Mouse (Mus musculus) limb, embryonic 14.5 days (tissue): ENCODE data around the gene Dgkz. TPM values are rescaled to one million over a fixed set of nuclear protein-coding genes. Genes with fewer than 3 reads are reported as not detected.

Source experiments
- ATAC-seq: fragments of 200-750 bp; cut with Nextera tagmentation; 2 replicates; pipeline ENCODE4 v1.8.0; 2017; ENCODE audit warnings: low read depth, moderate number of reproducible peaks, moderate TSS enrichment; ENCODE audit not compliant: low FRiP score
- DNase-seq: peaks from one replicate; pipeline ENCODE4 v3.0.0-alpha.2; 2015; ENCODE audit warnings: low spot score
- H3K27ac ChIP-seq: fragments of 300-500 bp; sonication (generic); replicated peaks from 2 replicates; pipeline ENCODE4 v1.5.1; 2014; ENCODE audit warnings: low read depth, mild to moderate bottlenecking, low read length, moderate library complexity, mixed read lengths
- H3K27me3 ChIP-seq: fragments of 300-500 bp; sonication (generic); 2 replicates; pipeline ENCODE4 v1.6.1; 2014; ENCODE audit warnings: low read length, mixed read lengths; ENCODE audit not compliant: control insufficient read depth, insufficient read depth
- H3K36me3 ChIP-seq: fragments of 300-500 bp; sonication (generic); 2 replicates; pipeline ENCODE4 v1.6.1; 2014; ENCODE audit warnings: mild to moderate bottlenecking, low read length, moderate library complexity, mixed read lengths; ENCODE audit not compliant: control insufficient read depth, insufficient read depth
- H3K4me1 ChIP-seq: fragments of 300-500 bp; sonication (generic); 2 replicates; pipeline ENCODE4 v1.6.1; 2014; ENCODE audit warnings: antibody characterized with exemption, low read length, mixed read lengths; ENCODE audit not compliant: control insufficient read depth, insufficient read depth
- H3K4me2 ChIP-seq: fragments of 300-500 bp; sonication (generic); replicated peaks from 2 replicates; pipeline ENCODE4 v1.6.1; 2014; ENCODE audit warnings: low read depth, mild to moderate bottlenecking, low read length, moderate library complexity; ENCODE audit not compliant: severe bottlenecking
- H3K4me3 ChIP-seq: fragments of 300-500 bp; sonication (generic); replicated peaks from 2 replicates; pipeline ENCODE4 v1.5.1; 2014; ENCODE audit warnings: low read length
- H3K9ac ChIP-seq: fragments of 300-500 bp; sonication (generic); 2 replicates; pipeline ENCODE4 v1.6.1; 2014; ENCODE audit warnings: mild to moderate bottlenecking, low read depth, low read length, moderate library complexity; ENCODE audit not compliant: severe bottlenecking
- H3K9me3 ChIP-seq: fragments of 300-500 bp; sonication (generic); 2 replicates; pipeline ENCODE4 v1.6.1; 2016; ENCODE audit warnings: low read length; ENCODE audit not compliant: control insufficient read depth
- POLR2A ChIP-seq: fragments of 200-500 bp; IDR thresholded peaks from 2 replicates; pipeline ENCODE4 v1.8.0; 2012; ENCODE audit warnings: inconsistent platforms, mild to moderate bottlenecking, moderate library complexity, borderline replicate concordance; ENCODE audit not compliant: insufficient read depth, insufficient read length; ENCODE audit errors: extremely low read depth
- WGBS: fragments of 180-500 bp; shearing (Covaris S2); extraction: QIAGEN DNeasy Blood & Tissue Kit; methylation state at CpG from one replicate; pipeline ENCODE4 v1.1.7; 2014; 5-methylcytosine and 5-hydroxymethylcytosine counted together
- polyA plus RNA-seq, 2 experiments: library from polyadenylated mRNA; depleted of rRNA in 1 of 2; stranded (reverse) in 1 of 2; unstranded in 1 of 2; fragments of >200 nt; fragmentation: Nextera tagmentation in 1 of 2; extraction: Ambion mirVana in 1 of 2; gene quantifications; 2 replicates each; pipeline versions ENCODE4 v1.2.1 to v1.2.3; 2012 to 2014

The Dgkz gene
- polyA plus RNA-seq, 2 experiments: 42.4 to 97.1 TPM

DNA sequence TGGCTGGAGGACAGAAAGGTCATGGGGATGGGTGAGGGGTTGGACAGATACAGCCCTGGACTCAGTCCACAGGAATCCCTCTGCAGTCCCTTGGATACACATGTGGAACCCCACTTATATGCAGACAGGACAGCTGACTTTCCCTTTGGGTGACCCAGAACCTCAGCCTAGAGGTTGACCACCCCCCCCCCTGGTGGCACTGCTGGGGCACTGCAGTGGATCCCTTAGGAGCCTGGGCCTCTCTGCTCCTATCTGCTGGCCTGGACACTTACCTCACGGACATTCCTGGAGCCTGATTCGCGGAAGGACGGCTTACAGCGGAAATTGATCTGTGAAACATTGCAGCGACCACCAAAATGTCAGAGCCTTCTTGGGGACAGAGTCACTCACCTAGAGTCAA, 33.3 kb downstream of the Dgkz start:
- H3K4me1 ChIP-seq: peaks cover 3% of the 10 kb centered on the region; the same call in 1 of the 2 replicates
- H3K36me3 ChIP-seq: peaks cover 37% of the 10 kb centered on the region
- no peak overlapping the region for H3K4me3 ChIP-seq
- H3K9me3 ChIP-seq: no peaks in the 10 kb centered on the region
- H3K27ac ChIP-seq: no peak overlapping the region
- no peak for TF ChIP-seq POLR2A
- no peak for DNase-seq
- no peak overlapping the region for H3K4me2 ChIP-seq
- WGBS: 65% methylated on average over 6 of the region's 6 CpGs
- H3K9ac ChIP-seq: no peak overlapping the region
- H3K27me3 ChIP-seq: no peaks in the 10 kb centered on the region
- no peak for ATAC-seq

GRCm38 (mm10) chr2:91939303-91939935, 36.2 kb downstream of the Dgkz start:
- peaks cover 63% of the 10 kb centered on the region for H3K36me3 ChIP-seq

GRCm38 (mm10) chr2:91936154-91936553, 39.5 kb downstream of the Dgkz start:
- H3K9me3 ChIP-seq: no peaks in the 10 kb centered on the region
- 84% methylated on average over 7 of the region's 7 CpGs for WGBS
- ATAC-seq: no peak

More at GRCm38 (mm10) chr2:91939303-91939935, 36.2 kb downstream of the Dgkz start:
- WGBS: 85% methylated on average over 15 of the region's 15 CpGs
- no peak for TF ChIP-seq POLR2A
- no peak for ATAC-seq
- no peaks in the 10 kb centered on the region for H3K27me3 ChIP-seq
- H3K9ac ChIP-seq: no peak overlapping the region
- H3K4me1 ChIP-seq: peaks cover 2% of the 10 kb centered on the region; the same call in 1 of the 2 replicates
- DNase-seq: no peak
- H3K9me3 ChIP-seq: no peaks in the 10 kb centered on the region
- H3K4me3 ChIP-seq: no peak overlapping the region
- no peak overlapping the region for H3K4me2 ChIP-seq
- no peak overlapping the region for H3K27ac ChIP-seq

GRCm38 (mm10) chr2:91934826-91935525, 40.7 kb downstream of the Dgkz start:
- Histone ChIP-seq H3K4me2 (no peak overlapping the region), H3K36me3 (peaks cover 57% of the 10 kb centered on the region), H3K4me1 (peaks cover 18% of the 10 kb centered on the region), H3K9me3 (no peaks in the 10 kb centered on the region), H3K9ac (no peak overlapping the region), H3K27ac (no peak overlapping the region), H3K4me3 (no peak overlapping the region), H3K27me3 (no peaks in the 10 kb centered on the region)
- no peak for DNase-seq
- 92% methylated on average over 9 of the region's 9 CpGs for WGBS
- no peak for TF ChIP-seq POLR2A
- no peak for ATAC-seq

More at GRCm38 (mm10) chr2:91936154-91936553, 39.5 kb downstream of the Dgkz start:
- Histone ChIP-seq H3K4me3 (no peak overlapping the region), H3K27ac (no peak overlapping the region), H3K27me3 (no peaks in the 10 kb centered on the region), H3K4me2 (no peak overlapping the region), H3K4me1 (peaks cover 18% of the 10 kb centered on the region), H3K9ac (no peak overlapping the region), H3K36me3 (peaks cover 65% of the 10 kb centered on the region)
- DNase-seq: no peak
- no peak for TF ChIP-seq POLR2A

DNA sequence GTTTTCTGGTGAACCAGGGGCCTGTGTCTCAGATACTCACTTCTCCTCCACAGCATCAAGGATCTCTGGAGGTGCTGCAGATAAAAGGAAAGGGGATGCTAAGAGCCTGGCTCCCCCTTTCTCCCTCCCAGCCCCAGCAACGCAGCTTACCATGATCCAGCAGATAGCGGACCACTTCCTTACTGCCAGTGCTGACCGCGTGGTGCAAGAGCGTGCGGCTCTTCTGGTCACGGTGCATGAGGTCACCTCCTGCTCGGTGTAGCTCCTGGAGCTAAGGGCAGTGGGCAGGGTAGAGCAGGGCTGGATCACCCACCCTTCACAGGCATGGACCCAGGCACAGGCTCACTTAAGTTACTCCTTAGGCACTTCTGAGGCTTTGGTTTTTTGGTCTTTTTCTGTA, 41.6 kb downstream of the Dgkz start:
- ATAC-seq: no peak
- TF ChIP-seq POLR2A: no peak
- no peak for DNase-seq
- no peak overlapping the region for H3K27ac ChIP-seq
- no peaks in the 10 kb centered on the region for H3K27me3 ChIP-seq
- H3K9ac ChIP-seq: no peak overlapping the region
- H3K4me1 ChIP-seq: peaks cover 22% of the 10 kb centered on the region
- peaks cover 53% of the 10 kb centered on the region for H3K36me3 ChIP-seq
- WGBS: 41% methylated on average over 8 of the region's 8 CpGs
- H3K4me3 ChIP-seq: no peak overlapping the region
- no peaks in the 10 kb centered on the region for H3K9me3 ChIP-seq
- H3K4me2 ChIP-seq: no peak overlapping the region
